Mouse (Mus musculus) lung, adult 18-20 months (tissue): ENCODE data around the gene S100a16.

Experiments used
- DNase-seq, 2 experiments: peaks; one replicate each; pipeline ENCODE4 v3.0.0; 2022; ENCODE audit warnings: mixed read lengths in 2 of 2

Gene S100a16

DNA sequence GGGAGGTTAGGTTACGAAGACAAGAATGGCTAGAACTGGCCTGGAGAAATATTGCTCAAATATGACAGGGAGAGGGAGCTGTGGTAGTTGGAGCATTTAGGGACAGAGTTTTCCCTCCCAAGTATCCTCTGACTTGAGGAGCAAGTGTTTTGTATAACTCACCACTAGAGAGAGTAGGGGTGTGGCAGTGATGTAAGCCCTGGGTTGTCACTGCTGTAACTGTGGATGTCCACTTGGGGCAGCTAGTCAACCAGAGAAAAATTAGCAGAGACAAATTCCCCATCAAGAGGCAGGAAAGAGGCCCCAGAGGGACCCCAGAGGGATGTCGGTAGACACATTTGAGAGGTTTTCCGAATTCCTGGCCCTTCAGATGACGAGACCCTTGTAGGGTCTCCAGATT is 11.6 kb upstream of the S100a16 start:
- DNase-seq: peak; percentile 53 to 77

DNA sequence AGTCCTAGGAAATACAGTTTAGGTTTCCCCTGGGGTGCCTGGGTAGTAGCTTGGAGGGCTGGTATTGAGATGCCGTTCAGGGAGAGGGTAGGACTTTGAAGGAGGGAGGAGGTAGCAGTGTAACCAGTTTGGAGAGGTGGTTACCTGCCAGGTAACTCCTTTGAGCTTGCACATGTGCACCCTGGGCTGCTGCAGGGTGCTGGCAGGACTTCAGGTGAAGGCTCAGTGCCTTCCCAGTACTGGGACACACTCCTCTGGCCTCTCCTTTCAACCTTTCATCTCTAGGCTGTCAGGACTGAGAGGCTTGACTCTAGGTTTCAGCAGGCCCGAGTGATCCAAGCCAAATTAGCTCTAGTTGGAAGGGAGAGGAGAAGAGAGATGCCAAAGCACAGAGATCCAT is 11.0 kb upstream of the S100a16 start:
- no peak for DNase-seq

- DNase-seq: peak; percentile 83 to 89
Measured at GRCm38 (mm10) chr3:90526580-90526979, 10.5 kb upstream of the S100a16 start, which contains the start of gene S100a14. Gene S100a14, plus strand, starts transcription at chr3:90526856.

GRCm38 (mm10) chr3:90527291-90527873 is 9.7 kb upstream of the S100a16 start:
- no peak for DNase-seq

- no peak for DNase-seq
Measured at GRCm38 (mm10) chr3:90531713-90532112, 5.3 kb upstream of the S100a16 start.

DNA sequence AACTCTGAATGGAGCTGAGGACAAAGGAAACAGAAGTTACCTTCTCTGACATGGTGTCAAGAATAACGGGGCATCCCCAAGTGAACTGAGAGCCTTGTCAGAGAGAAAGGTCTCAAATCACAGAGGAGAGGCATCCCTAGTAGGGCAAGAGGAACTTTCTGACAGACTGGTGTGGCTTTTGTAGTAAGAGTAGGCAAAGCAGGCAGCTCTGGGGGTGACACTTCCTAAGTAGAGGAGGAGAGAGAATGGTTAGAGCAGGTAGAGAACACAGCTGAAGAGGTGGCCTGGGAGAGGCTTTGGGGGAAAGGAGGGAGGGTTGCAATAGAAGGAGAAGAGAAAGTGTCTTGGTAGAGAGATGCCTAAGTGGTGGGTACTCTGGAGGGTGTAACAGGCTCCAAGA is 1.6 kb upstream of the S100a16 start:
- DNase-seq: no peak

GRCm38 (mm10) chr3:90537905-90538296 is 847 bp downstream of the S100a16 start:
- DNase-seq: no peak

- DNase-seq: peak; percentile 63 to 80
Measured at GRCm38 (mm10) chr3:90540904-90541303, 3.9 kb downstream of the S100a16 start.

DNA sequence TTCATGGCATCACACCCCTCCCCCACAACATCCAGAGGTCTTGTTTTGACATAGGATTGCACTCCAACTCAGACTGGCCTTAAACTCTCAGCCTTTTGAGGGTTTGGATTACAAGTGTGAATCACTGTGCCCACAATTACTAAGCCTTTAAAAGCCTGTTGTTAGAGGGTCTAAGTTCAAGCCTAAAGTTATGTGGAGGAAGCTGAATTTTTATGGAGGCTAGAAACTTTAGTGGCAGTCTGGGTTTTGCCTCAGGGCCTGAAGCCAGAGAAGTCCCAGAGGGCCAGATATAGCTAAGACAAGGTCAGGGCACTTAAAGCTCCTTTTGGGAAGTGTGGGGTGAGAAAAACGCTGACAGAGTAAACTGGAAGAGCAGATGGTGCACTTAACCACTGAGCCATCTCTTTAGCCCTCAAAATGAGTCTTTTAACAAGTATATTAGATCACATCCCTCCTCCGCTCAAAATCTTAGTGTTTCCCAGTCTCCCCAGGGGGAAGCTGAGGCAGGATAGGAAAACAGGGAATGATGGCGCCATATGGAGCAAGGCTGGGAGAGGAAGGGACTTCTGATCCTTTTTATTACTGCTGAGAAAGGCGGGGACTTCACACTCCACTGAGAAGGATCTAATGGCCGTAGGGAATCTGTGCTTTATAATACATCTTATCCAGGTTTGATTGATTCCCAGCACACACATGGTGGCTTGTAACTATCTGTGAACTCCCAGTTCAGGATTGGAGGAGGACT is 12.8 kb downstream of the S100a16 start:
- no peak for DNase-seq

GRCm38 (mm10) chr3:90550421-90550790 is 13.4 kb downstream of the S100a16 start:
- DNase-seq: no peak

GRCm38 (mm10) chr3:90552231-90552630 is 15.2 kb downstream of the S100a16 start:
- no peak for DNase-seq

DNA sequence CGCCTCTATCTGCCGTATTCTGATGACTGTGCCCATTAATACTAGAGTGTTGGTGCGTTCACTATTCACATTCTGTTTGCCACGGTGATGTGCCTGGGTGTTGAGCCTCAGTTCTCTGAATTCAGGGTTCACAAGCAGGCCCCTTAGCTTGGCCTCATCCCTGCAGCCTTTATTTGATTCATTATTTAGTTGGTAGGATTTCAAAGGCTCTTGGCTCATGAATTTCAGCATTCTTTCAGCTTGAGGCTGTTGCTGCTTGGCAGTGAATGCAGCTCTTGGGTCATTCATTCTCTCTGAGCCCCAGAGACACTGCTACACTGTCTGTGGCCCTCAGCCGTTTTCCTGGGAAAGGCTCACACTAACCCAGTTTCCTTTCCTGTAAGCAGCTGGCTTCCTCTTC is 18.9 kb downstream of the S100a16 start:
- DNase-seq: no peak

DNA sequence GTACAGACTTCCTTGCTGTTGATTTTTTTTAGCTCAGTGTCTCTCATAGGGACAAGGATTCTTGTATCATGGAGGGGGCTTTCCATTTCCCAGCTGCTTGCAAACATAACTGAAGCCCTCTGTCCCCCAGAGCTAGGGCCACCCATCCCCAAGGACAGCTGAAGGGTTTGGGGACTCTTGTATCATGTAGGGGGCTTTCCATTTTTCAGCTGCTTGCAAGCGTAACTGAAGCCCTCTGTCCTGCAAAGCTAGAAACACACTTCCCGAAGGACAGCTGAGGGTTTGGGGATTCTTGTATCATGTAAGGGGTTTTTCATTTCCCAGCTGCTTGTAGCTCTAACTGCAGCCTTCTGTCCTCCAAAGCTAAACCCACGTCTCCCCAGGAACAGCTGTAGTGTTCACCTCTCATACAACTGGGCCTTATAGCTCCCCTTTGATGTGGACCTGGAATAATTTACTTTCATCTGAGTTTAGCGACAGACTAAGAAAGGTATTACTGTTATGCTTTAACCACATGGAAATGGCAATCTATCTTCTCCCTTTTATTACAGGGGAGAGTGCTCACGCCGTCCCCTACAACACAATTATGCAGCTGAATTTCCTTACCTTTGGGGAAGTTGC is 23.1 kb downstream of the S100a16 start, which contains the start of gene S100a3:
Gene S100a3, plus strand, starts transcription at position 571 of the 621 bp plus-strand sequence.
- DNase-seq: no peak

DNA sequence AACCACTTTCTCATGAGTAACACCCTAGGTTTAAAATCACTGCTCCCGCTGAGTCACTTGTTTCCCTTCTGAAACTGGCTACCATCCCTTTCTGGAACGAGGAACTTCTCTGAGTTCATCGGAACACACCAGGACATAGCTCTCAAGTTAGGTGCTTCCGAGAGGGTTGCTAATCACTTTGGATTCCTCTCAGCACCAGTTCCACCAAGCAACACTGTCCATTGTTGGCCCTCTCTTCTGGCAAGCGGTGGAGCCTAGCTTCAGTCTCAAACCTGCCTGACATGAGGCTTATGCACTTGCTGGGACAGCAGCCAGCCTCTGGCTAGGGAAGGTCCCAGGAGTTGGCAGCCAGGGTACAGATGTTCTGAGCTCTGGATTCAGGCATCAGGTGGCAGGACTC is 37.6 kb downstream of the S100a16 start:
- DNase-seq: no peak

DNA sequence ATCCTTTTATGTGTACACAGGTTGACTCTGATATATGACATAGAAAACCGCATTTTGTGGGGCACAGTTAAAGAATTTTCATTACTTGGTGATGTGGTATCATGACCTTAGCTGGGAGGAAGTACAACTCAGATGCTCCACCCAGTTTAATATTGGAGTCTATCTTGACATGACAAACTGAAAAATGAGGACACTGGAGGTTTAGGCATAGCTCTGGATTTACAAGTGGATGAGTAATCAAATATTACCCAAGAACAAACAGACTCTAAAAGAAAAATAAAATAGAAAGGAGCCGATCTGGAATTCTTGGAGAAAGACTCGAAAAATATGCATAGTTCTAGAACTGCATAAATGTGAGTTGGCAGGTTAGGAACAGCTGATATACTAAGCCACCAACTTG is 38.3 kb downstream of the S100a16 start:
- no peak for DNase-seq

DNA sequence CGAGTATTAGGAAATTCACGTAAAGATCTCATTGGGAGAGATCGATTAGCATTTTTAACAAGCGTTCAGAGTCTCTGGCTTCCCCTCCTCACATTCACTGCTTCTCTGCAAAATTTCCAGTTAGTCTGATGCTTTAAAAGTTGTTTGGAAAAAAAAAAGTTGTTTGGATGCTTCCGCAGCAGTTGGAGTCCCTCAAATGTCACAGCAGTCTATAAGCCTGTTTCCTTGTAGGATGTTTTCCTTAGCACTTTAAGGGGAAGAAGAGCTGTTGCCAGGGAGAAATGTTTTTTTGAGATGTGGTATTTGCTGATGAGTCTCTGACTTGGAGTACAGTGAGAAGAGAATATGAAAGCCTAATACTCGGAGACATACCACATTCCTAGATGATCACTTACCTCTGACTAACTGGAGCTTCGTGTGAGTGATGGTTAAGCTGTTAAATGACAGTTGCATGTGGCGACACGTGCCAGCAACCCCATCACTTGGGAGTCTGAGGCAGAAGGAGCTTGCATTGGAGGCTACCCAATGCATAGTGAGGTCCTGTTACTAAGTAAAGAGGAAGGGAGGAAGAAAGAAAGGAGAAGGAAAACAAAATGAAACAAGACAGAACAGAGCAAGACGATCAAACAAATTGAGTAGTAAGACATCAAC is 39.4 kb downstream of the S100a16 start:
- no peak for DNase-seq

- DNase-seq: no peak
Measured at GRCm38 (mm10) chr3:90579433-90579832, 42.4 kb downstream of the S100a16 start.

GRCm38 (mm10) chr3:90581141-90581540 is 44.1 kb downstream of the S100a16 start:
- DNase-seq: no peak

DNA sequence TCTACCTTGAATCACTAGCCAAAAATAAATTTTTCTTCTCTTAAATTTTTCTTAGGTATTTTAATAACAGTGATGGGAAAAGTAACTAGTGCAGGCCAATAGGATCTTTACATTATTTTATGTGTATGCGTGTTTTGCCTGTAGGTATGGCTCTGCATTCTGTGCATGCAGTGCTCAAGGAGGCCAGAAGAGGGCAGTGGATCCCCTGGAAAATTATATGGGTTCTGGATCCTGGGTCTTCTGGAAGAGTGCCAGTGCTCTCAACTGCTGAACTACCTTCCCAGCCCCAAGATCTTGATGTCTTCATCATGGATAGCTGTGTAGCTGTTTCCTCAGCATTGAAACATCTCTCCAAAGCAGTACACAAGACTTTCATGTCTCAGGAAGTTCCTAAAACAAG is 45.1 kb downstream of the S100a16 start:
- DNase-seq: no peak

DNA sequence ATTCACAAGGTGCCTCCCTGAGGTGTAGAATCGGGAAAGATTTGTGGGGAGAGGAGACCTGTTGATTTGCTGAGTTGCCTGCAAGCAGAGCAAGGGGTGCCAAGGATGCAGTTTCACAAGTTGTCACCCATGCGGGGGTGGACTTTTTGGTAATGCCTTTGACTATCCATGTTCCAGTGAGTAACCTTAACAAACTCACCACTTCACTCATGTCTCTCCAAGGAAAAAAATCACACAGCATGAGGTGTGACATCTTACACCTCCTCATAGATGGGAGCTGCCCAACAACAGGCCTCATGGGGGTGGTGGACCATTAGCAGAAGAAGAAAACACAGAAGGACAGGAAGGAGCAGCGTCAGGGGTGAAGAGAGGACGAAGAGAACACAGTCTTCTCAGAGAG is 45.5 kb downstream of the S100a16 start:
- DNase-seq: no peak

DNA sequence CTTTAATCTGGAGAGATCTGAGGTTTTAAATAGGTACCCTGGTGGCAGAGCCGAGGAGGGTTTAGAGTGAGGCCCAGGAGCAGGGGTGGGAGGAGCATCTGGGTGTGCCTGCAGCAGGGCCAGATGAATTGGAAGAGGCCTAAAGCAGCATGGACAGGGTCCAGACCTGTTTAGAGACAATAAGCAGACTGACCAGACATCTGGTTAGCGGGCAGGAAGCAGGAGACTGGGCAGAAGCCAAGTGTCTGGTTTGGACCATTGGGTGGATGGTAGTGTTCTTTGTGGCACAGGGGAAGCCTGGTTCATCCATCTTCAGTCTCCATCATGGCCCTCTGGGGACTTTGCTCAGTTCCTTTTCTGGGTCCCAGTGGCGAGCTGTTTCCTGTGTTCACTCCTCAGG is 46.8 kb downstream of the S100a16 start:
- DNase-seq: no peak

DNA sequence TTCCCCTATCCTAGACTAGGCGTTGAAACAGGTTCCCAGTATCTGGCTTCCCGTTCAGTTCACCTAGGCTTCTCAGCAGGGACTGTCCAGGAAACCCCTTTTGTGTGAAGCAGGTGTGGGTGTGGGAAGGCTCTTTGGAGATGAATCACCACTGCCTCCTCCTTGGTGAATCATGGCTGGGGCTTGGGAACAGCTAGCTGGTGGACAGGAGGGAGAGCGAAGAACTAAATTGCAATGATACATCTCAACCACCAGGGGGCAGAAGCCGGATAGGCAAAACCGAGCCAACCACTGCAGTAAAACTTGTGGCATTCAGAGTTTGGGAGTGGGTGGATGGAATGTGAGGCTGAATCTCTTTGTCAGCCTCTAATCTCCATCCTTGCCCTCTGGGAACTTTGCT is 48.5 kb downstream of the S100a16 start:
- peak; percentile 63 to 78 for DNase-seq

- no peak for DNase-seq
Measured at GRCm38 (mm10) chr3:90586016-90586643, 49.1 kb downstream of the S100a16 start.
